Mouse (Mus musculus) hematopoietic stem cell, adult 5-6 weeks (primary cell): ENCODE results near the gene Gm4756. TPM values are rescaled to one million over a fixed set of nuclear protein-coding genes. Genes with fewer than 3 reads are reported as not detected.

Experiments used
- ATAC-seq, 2 experiments: fragments of 125-278 bp in 1 of 2; replicated peaks in 1 of 2; 2 replicates each; pipeline ENCODE4 v1.8.0; 2016 to 2017; ENCODE audit warnings: inconsistent platforms in 2 of 2, mild to moderate bottlenecking in 2 of 2, moderate number of reproducible peaks in 2 of 2, low read depth in 1 of 2, moderate TSS enrichment in 1 of 2; ENCODE audit not compliant: low FRiP score in 2 of 2, poor library complexity in 2 of 2, severe bottlenecking in 2 of 2, insufficient read depth in 1 of 2, low TSS enrichment in 1 of 2
- total RNA-seq: library from RNA; stranded (forward); fragments of 172-1452, 232-1000 nt; gene quantifications from 2 replicates; pipeline ENCODE4 v1.2.3, GENCODE M21; 2017

Gm4756 gene
- total RNA-seq, 1 experiment from 2014 or later, result not detected

GRCm38 (mm10) chr12:72554347-72554746 lies 95.1 kb downstream of the Gm4756 start:
- no peak for ATAC-seq

- ATAC-seq, result no peak
Measured at GRCm38 (mm10) chr12:72538571-72538970, 110.9 kb downstream of the Gm4756 start.

- peak; percentile 99 to 100 for ATAC-seq
Measured at GRCm38 (mm10) chr12:72536021-72536597, 113.4 kb downstream of the Gm4756 start, which contains the start of gene Pcnx4. TSS of gene Pcnx4 (plus strand) at chr12:72536383.

- no peak for ATAC-seq
Measured at GRCm38 (mm10) chr12:72535599-72535998, 113.9 kb downstream of the Gm4756 start.

GRCm38 (mm10) chr12:72533986-72534385 lies 115.5 kb downstream of the Gm4756 start:
- ATAC-seq, result no peak

- no peak for ATAC-seq
Measured at GRCm38 (mm10) chr12:72532303-72532702, 117.2 kb downstream of the Gm4756 start.

Other genes starting within 250 kb of the Gm4756 start
- gene Rtn1, start 240.6 kb downstream of the Gm4756 start, total RNA-seq, result not detected in 2 replicates
- gene Lrrc9, start 207.8 kb downstream of the Gm4756 start, total RNA-seq, result 0.74 and 3.9 TPM in 2 replicates
- 4.1 and 4.6 TPM in 2 replicates for gene Pcnx4, start 113.3 kb downstream of the Gm4756 start, total RNA-seq
- 38.0 and 68.1 TPM in 2 replicates for gene Dhrs7, start 15.2 kb upstream of the Gm4756 start, total RNA-seq
- gene Ppm1a, start 107.8 kb upstream of the Gm4756 start, total RNA-seq, result 106 and 108 TPM in 2 replicates